ENCODE assay signal across 16 mouse cellular contexts in the genomic region with DNA sequence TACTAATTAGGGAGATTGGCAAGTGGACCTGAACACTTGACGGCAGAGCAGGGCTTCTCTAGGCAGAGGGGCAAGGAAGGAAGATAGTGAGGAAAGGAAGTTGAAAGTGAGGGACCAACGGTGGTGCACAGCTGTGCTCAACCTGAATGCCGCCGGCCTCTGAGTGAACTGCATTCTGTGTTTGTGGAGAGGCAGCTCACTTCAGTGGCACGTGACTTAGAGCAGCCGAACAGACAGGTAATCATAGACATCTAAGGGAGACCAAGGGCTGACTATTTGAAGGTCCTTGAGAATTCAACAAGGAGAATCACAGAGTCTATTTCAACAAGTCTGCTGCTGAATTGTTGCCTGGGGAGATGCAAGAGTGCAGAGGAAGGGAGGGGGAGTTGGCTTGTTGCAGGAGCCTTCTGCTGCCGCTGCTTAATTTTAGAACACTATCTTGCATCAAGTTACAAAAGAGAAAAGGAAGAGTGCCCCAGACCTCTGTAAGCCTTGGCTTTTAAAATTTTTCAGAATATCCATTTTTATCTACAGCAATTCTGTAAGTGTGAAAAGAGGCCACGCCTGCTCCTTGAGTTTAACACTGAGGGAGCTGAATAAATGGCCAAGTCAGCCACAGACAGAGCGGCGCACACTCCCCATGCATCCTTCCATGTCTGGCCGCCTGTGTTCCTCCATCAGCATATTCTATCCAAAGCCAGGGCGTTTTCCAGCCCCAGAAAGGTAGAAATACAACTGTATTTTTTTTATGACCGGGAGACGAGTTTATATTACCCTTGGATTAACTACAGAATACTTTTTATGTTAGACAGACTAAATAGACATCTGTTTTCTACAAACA. TPM values are rescaled to one million over a fixed set of nuclear protein-coding genes. Genes with fewer than 3 reads are reported as not detected.
DNase-seq lines count a peak whose midpoint lies in the region; ATAC-seq and TF ChIP-seq lines count a peak whose summit lies in the region.
"Had no signal": no experiment of that assay in that cellular context is flagged by ENCODE, and none has a peak within 500 bp of the region (broad histone marks: within the 10 kb centered on the region; RNA-seq: fewer than 3 reads in every experiment).

No protein-coding gene starts in this region.

- no peak for TF ChIP-seq CTCF in left cerebral cortex, adult 2 months (IDR thresholded peaks at IDR 0.05)
- no peak for TF ChIP-seq CTCF in midbrain, postnatal 0 days (IDR thresholded peaks at IDR 0.05)
- TF ChIP-seq CTCF in cerebellum, adult 2 months (IDR thresholded peaks at IDR 0.05; ENCODE audit: borderline replicate concordance, insufficient read depth, low read depth, low read length): no peak

- no peak overlapping the region for H3K9ac ChIP-seq in heart, embryonic 11.5 days (ENCODE audit: low read depth, low read length)
- no peak overlapping the region for H3K9ac ChIP-seq in embryonic facial prominence, embryonic 15.5 days
- no peak overlapping the region for H3K9ac ChIP-seq in midbrain, postnatal 0 days (replicated peaks; ENCODE audit: low read length, poor library complexity, severe bottlenecking)

- peak; percentile 73 for DNase-seq in heart, embryonic 10.5 days (ENCODE audit: low spot score)
- no peak for DNase-seq in left cerebral cortex, adult 2 months (ENCODE audit: extremely low spot score in 1 of 2, low spot score in 2 of 2)
- DNase-seq in left cerebral cortex, adult 18-20 months (ENCODE audit: low spot score in 2 of 2): no peak
- no peak for DNase-seq in midbrain, postnatal 0 days (ENCODE audit: low spot score)
- DNase-seq in cerebellum, adult 2 months: no peak
- DNase-seq: adrenal gland, postnatal 25 days; cerebellum, adult 8-10 months; kidney, postnatal 25 days; thymus, adult 18-20 months had no signal

- no peak overlapping the region for H3K27ac ChIP-seq in heart, embryonic 10.5 days
- H3K27ac ChIP-seq in heart, embryonic 11.5 days (ENCODE audit: low read depth, low read length): no peak overlapping the region
- H3K27ac ChIP-seq in left cerebral cortex, adult 2 months: peak overlapping the region; percentile 80
- peak overlapping the region; percentile 36 for H3K27ac ChIP-seq in embryonic facial prominence, embryonic 15.5 days (replicated peaks)
- H3K27ac ChIP-seq in midbrain, postnatal 0 days (ENCODE audit: low read depth, low read length): peak overlapping the region; percentile 62
- H3K27ac ChIP-seq in cerebellum, adult 2 months (ENCODE audit: insufficient read depth, low read length): no peak overlapping the region

- H3K4me3 ChIP-seq in heart, embryonic 10.5 days: no peak overlapping the region
- no peak overlapping the region for H3K4me3 ChIP-seq in heart, embryonic 11.5 days (ENCODE audit: low read depth, low read length)
- H3K4me3 ChIP-seq in left cerebral cortex, adult 2 months: no peak overlapping the region
- H3K4me3 ChIP-seq in embryonic facial prominence, embryonic 15.5 days (replicated peaks): no peak overlapping the region
- no peak overlapping the region for H3K4me3 ChIP-seq in midbrain, postnatal 0 days (ENCODE audit: low read depth, low read length)
- H3K4me3 ChIP-seq in cerebellum, adult 2 months (replicated peaks; ENCODE audit: insufficient read depth, low read depth, low read length): no peak overlapping the region

- H3K9me3 ChIP-seq in heart, embryonic 10.5 days: no peaks in the 10 kb centered on the region
- H3K9me3 ChIP-seq in heart, embryonic 11.5 days (replicated peaks; ENCODE audit: control insufficient read depth, low read length): no peaks in the 10 kb centered on the region
- no peaks in the 10 kb centered on the region for H3K9me3 ChIP-seq in embryonic facial prominence, embryonic 15.5 days (replicated peaks)
- H3K9me3 ChIP-seq in midbrain, postnatal 0 days (ENCODE audit: low read length): no peaks in the 10 kb centered on the region

- ATAC-seq in heart, embryonic 11.5 days (replicated peaks; ENCODE audit: insufficient number of reproducible peaks, low FRiP score, low TSS enrichment): no peak
- ATAC-seq in embryonic facial prominence, embryonic 15.5 days (ENCODE audit: insufficient number of reproducible peaks, low FRiP score, low TSS enrichment, low read depth): no peak
- ATAC-seq in midbrain, postnatal 0 days (ENCODE audit: low FRiP score): peak; percentile 69

- H3K4me2 ChIP-seq in heart, embryonic 11.5 days: no peak overlapping the region
- H3K4me2 ChIP-seq in embryonic facial prominence, embryonic 15.5 days (replicated peaks): no peak overlapping the region
- H3K4me2 ChIP-seq in midbrain, postnatal 0 days (ENCODE audit: low read depth, low read length, poor library complexity, severe bottlenecking): no peak overlapping the region

- WGBS in heart, embryonic 10.5 days: 63% methylated on average over 14 of the region's 14 CpGs
- WGBS in heart, embryonic 11.5 days (ENCODE audit: insufficient replicate concordance): 64% methylated on average over 14 of the region's 14 CpGs
- WGBS in embryonic facial prominence, embryonic 15.5 days: 31% methylated on average over 14 of the region's 14 CpGs
- WGBS in midbrain, postnatal 0 days: 55% methylated on average over 14 of the region's 14 CpGs
- 59% methylated on average over 14 of the region's 14 CpGs for WGBS in cerebellum, adult 2 months

- H3K36me3 ChIP-seq in heart, embryonic 10.5 days: no peaks in the 10 kb centered on the region
- H3K36me3 ChIP-seq in heart, embryonic 11.5 days (ENCODE audit: control insufficient read depth, insufficient read depth, low read length): no peaks in the 10 kb centered on the region
- no peaks in the 10 kb centered on the region for H3K36me3 ChIP-seq in embryonic facial prominence, embryonic 15.5 days
- H3K36me3 ChIP-seq in midbrain, postnatal 0 days (ENCODE audit: insufficient read depth, low read length): peaks cover 5% of the 10 kb centered on the region; the same call in 1 of the 2 replicates

- H3K4me1 ChIP-seq in heart, embryonic 10.5 days: peaks cover 12% of the 10 kb centered on the region
- 0 out of 2 replicates have a peak, but pooled peaks cover 9% of the 10 kb centered on the region for H3K4me1 ChIP-seq in heart, embryonic 11.5 days (ENCODE audit: control insufficient read depth, insufficient read depth, low read length)
- peaks cover 30% of the 10 kb centered on the region for H3K4me1 ChIP-seq in embryonic facial prominence, embryonic 15.5 days
- peaks cover 19% of the 10 kb centered on the region for H3K4me1 ChIP-seq in midbrain, postnatal 0 days (ENCODE audit: insufficient read depth, low read length)
- H3K4me1 ChIP-seq in cerebellum, adult 2 months (ENCODE audit: control insufficient read depth, insufficient read depth, low read length): peaks cover 20% of the 10 kb centered on the region

- no peak for TF ChIP-seq POLR2A in cerebellum, adult 2 months (IDR thresholded peaks at IDR 0.05; ENCODE audit: borderline replicate concordance, insufficient read depth, low read length)

- no peaks in the 10 kb centered on the region for H3K27me3 ChIP-seq in heart, embryonic 10.5 days (ENCODE audit: insufficient read depth, poor library complexity, severe bottlenecking)
- H3K27me3 ChIP-seq in heart, embryonic 11.5 days (ENCODE audit: control insufficient read depth, insufficient read depth, low read length): no peaks in the 10 kb centered on the region
- H3K27me3 ChIP-seq in embryonic facial prominence, embryonic 15.5 days: no peaks in the 10 kb centered on the region
- H3K27me3 ChIP-seq in midbrain, postnatal 0 days (ENCODE audit: insufficient read depth, low read length): no peaks in the 10 kb centered on the region
- H3K27me3 ChIP-seq in cerebellum, adult 2 months (ENCODE audit: control insufficient read depth, insufficient read depth, low read length): no peaks in the 10 kb centered on the region
- H3K27me3 ChIP-seq: CH12.LX had no signal

- intact Hi-C loops in left cerebral cortex, adult 2 months (cut with DNase I): no loop called here

RNA-seq across cellular contexts. Expression of a gene that starts 59.4 kb away (rescaled TPM):
- not detected in 2 replicates for polyA plus RNA-seq in heart, embryonic 10.5 days (2016; fragmentation: Nextera tagmentation; extraction: Ambion mirVana)
- polyA plus RNA-seq in heart, embryonic 11.5 days (2014; fragmentation: Nextera tagmentation; extraction: Ambion mirVana): not detected in 2 replicates
- not detected for total RNA-seq in left cerebral cortex, adult 2 months (2021)
- not detected for total RNA-seq in left cerebral cortex, adult 18-20 months (2021)
- not detected in 2 replicates for polyA plus RNA-seq in embryonic facial prominence, embryonic 15.5 days (2015; fragmentation: Nextera tagmentation; extraction: Ambion mirVana)
- total RNA-seq in midbrain, postnatal 0 days (2014; rRNA removed): not detected in 2 replicates
- not detected in 2 replicates for polyA plus RNA-seq in midbrain, postnatal 0 days (2015; fragmentation: Nextera tagmentation; extraction: Ambion mirVana)
- not detected in 2 replicates for polyA plus RNA-seq in cerebellum, adult 2 months (2012; rRNA removed)
- total RNA-seq: adrenal gland, postnatal 25 days; CH12.LX; gastrocnemius, adult 8-10 months had no signal
- polyA plus RNA-seq: embryonic facial prominence, embryonic 11.5 days; intestine, embryonic 14.5 days; liver, embryonic 16.5 days had no signal

Comparison
In these comparisons a context has a peak if more than half of its experiments do, and no peak if none do; other contexts are left out.
1. H3K27ac ChIP-seq: peak in left cerebral cortex, adult 2 months (single experiment), embryonic facial prominence, embryonic 15.5 days (single experiment) and midbrain, postnatal 0 days (single experiment); none in heart, embryonic 10.5 days (single experiment), heart, embryonic 11.5 days (single experiment) and cerebellum, adult 2 months (single experiment).